8 mouse cellular contexts compared by ENCODE assay signal in the genomic region with DNA sequence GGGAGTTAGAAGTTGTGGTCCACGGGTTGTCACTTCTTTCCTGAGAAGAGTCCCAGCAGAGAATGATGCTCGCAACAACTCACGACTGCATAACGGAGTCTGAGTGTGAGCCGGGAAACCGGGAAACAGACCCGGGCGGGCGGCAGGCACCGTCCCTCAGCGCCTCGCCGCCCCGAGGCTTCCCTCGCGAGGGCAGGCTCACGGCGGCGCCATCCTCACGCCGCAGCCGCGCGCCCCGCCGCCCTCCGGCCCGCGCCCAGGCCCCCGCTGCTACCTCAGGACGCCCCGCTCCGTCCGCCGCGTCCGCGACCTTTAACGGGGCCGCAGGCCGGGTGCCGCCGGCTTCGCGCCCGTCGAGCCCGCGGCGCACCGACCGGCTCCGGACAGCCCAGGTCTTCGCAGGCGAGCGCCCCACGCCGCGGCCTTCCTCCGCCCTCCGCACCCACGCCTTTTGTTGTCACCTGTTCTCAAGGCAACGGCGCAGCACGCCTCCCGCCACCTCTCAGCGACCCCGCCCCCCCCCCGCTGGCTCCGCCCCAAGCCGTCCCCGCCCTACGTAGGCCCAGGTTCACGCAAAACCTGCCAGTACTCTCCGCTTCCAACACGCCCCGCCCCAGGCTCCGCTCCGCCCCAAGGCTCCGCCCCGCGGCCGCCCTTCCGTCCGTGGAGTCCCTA. TPM values are rescaled to one million over a fixed set of nuclear protein-coding genes. Genes with fewer than 3 reads are reported as not detected.
DNase-seq lines count a peak whose midpoint lies in the region; ATAC-seq and TF ChIP-seq lines count a peak whose summit lies in the region.

A gene (minus strand): TSS at position 494 of the 675 bp plus-strand sequence.

- TF ChIP-seq CTCF in liver, postnatal 0 days (IDR thresholded peaks at IDR 0.05; ENCODE audit: low read depth) = no peak
- TF ChIP-seq CTCF in testis, adult 2 months (IDR thresholded peaks at IDR 0.05; ENCODE audit: control insufficient read depth, insufficient read depth, insufficient replicate concordance, low read depth, low read length) = no peak

- no peak for TF ChIP-seq EP300 in liver, postnatal 0 days (IDR thresholded peaks at IDR 0.05; ENCODE audit: low read depth)

- intact Hi-C loops in heart, postnatal 10 days (cut with DNase I) = no loop called here

- DNase-seq in ES-CJ7 (ENCODE audit: low read depth, low spot score) = peak; percentile 94
- peak; percentile 81 to 82 for DNase-seq in heart, postnatal 10 days
- DNase-seq in kidney, postnatal 4 days = peak; percentile 89 to 93
- peak; percentile 96 for DNase-seq in liver, postnatal 0 days

- under 1% methylated on average over 46 of the region's 85 CpGs for WGBS in forebrain, embryonic 13.5 days
- WGBS in liver, postnatal 0 days (ENCODE audit: insufficient replicate concordance) = 6% methylated on average over 66 of the region's 85 CpGs
- WGBS in neural tube, embryonic 14.5 days = under 1% methylated on average over 50 of the region's 85 CpGs

- peak within 1 kb of the TSS; percentile 74 for H3K4me3 ChIP-seq in forebrain, embryonic 13.5 days
- peak within 1 kb of the TSS; percentile 57 for H3K4me3 ChIP-seq in liver, postnatal 0 days (ENCODE audit: low read depth, low read length)
- peak within 1 kb of the TSS; percentile 65 for H3K4me3 ChIP-seq in neural tube, embryonic 14.5 days (ENCODE audit: low read depth, low read length)
- H3K4me3 ChIP-seq in testis, adult 2 months (ENCODE audit: control insufficient read depth, low read depth, low read length) = peak within 1 kb of the TSS; percentile 98

- H3K36me3 ChIP-seq in forebrain, embryonic 13.5 days (ENCODE audit: poor library complexity, severe bottlenecking) = no peaks in the 10 kb centered on the region
- no peaks in the 10 kb centered on the region for H3K36me3 ChIP-seq in liver, postnatal 0 days (replicated peaks; ENCODE audit: insufficient read depth, low read length)
- no peaks in the 10 kb centered on the region for H3K36me3 ChIP-seq in neural tube, embryonic 14.5 days (ENCODE audit: control insufficient read depth, insufficient read depth, low read length)
- H3K36me3 ChIP-seq in testis, adult 2 months (ENCODE audit: control insufficient read depth, insufficient read depth, low read length) = no peaks in the 10 kb centered on the region

- H3K4me1 ChIP-seq in forebrain, embryonic 13.5 days = 0 out of 2 replicates have a peak, but pooled peaks cover 3% of the 10 kb centered on the region
- H3K4me1 ChIP-seq in liver, postnatal 0 days (ENCODE audit: insufficient read depth) = peaks cover 5% of the 10 kb centered on the region
- H3K4me1 ChIP-seq in neural tube, embryonic 14.5 days (ENCODE audit: control insufficient read depth, insufficient read depth, low read length) = no peaks in the 10 kb centered on the region
- H3K4me1 ChIP-seq in testis, adult 2 months (ENCODE audit: control insufficient read depth, insufficient read depth, low read length) = peaks cover 3% of the 10 kb centered on the region; the same call in 1 of the 2 replicates

- no peaks in the 10 kb centered on the region for H3K9me3 ChIP-seq in forebrain, embryonic 13.5 days (replicated peaks)
- H3K9me3 ChIP-seq in liver, postnatal 0 days (ENCODE audit: low read length) = no peaks in the 10 kb centered on the region
- H3K9me3 ChIP-seq in neural tube, embryonic 14.5 days (ENCODE audit: control insufficient read depth, low read length) = no peaks in the 10 kb centered on the region

- no peak within 1 kb of the TSS for H3K27ac ChIP-seq in forebrain, embryonic 13.5 days
- H3K27ac ChIP-seq in liver, postnatal 0 days (ENCODE audit: low read depth) = peak within 1 kb of the TSS; percentile 7; the same call in 1 of the 2 replicates
- H3K27ac ChIP-seq in neural tube, embryonic 14.5 days (ENCODE audit: low read depth, low read length) = no peak within 1 kb of the TSS
- H3K27ac ChIP-seq in testis, adult 2 months (ENCODE audit: control insufficient read depth, insufficient read depth, low read depth, low read length) = peak within 1 kb of the TSS; percentile 96

- no peaks in the 10 kb centered on the region for H3K27me3 ChIP-seq in forebrain, embryonic 13.5 days
- H3K27me3 ChIP-seq in liver, postnatal 0 days (ENCODE audit: insufficient read depth, low read length) = 0 out of 2 replicates have a peak, but pooled peaks cover 6% of the 10 kb centered on the region
- no peaks in the 10 kb centered on the region for H3K27me3 ChIP-seq in neural tube, embryonic 14.5 days (ENCODE audit: control insufficient read depth, insufficient read depth, low read length)
- no peaks in the 10 kb centered on the region for H3K27me3 ChIP-seq in testis, adult 2 months (ENCODE audit: control insufficient read depth, insufficient read depth, low read length)

- peak within 1 kb of the TSS; percentile 95 for H3K4me2 ChIP-seq in forebrain, embryonic 13.5 days
- H3K4me2 ChIP-seq in liver, postnatal 0 days (ENCODE audit: low read depth, low read length) = peak within 1 kb of the TSS; percentile 98
- peak within 1 kb of the TSS; percentile 86 for H3K4me2 ChIP-seq in neural tube, embryonic 14.5 days (ENCODE audit: low read depth, low read length)

- peak within 1 kb of the TSS; percentile 80 for H3K9ac ChIP-seq in forebrain, embryonic 13.5 days
- H3K9ac ChIP-seq in liver, postnatal 0 days (replicated peaks) = peak within 1 kb of the TSS; percentile 52; the same call in 1 of the 2 replicates
- H3K9ac ChIP-seq in neural tube, embryonic 14.5 days (replicated peaks; ENCODE audit: low read depth, low read length) = peak within 1 kb of the TSS; percentile 57

- TF ChIP-seq POLR2A in testis, adult 2 months (IDR thresholded peaks at IDR 0.05; ENCODE audit: control insufficient read depth, low read depth, low read length) = peak; percentile 71

- peak; percentile 92 for ATAC-seq in cerebellum, adult (ENCODE audit: insufficient number of reproducible peaks, low FRiP score, low TSS enrichment)
- ATAC-seq in forebrain, embryonic 13.5 days = peak; percentile 99
- peak; percentile 99 for ATAC-seq in liver, postnatal 0 days
- ATAC-seq in neural tube, embryonic 14.5 days (ENCODE audit: low read depth) = peak; percentile 99

RNA-seq across cellular contexts. Expression of the gene that starts here (rescaled TPM):
- 1.4 and 1.6 TPM in 2 replicates for polyA plus RNA-seq in forebrain, embryonic 13.5 days (2015; fragmentation: Nextera tagmentation; extraction: Ambion mirVana)
- total RNA-seq in heart, postnatal 10 days (2021) = under 1 TPM; 0.22 to 0.24 TPM
- 0.02 and 0.05 TPM in 2 replicates for polyA plus RNA-seq in liver, postnatal 0 days (2015; fragmentation: Nextera tagmentation; extraction: Ambion mirVana)
- 1.9 and 2.3 TPM in 2 replicates for polyA plus RNA-seq in neural tube, embryonic 14.5 days (2014; fragmentation: Nextera tagmentation; extraction: Ambion mirVana)
- polyA plus RNA-seq in testis, adult 2 months (2012; rRNA removed) = 57.6 and 60.5 TPM in 2 replicates

Comparison
In these comparisons a context has a peak if more than half of its experiments do, and no peak if none do; other contexts are left out.
1. RNA of the gene that starts here (polyA plus RNA-seq): 57.6 to 60.5 TPM in testis, adult 2 months; 1.9 to 2.3 TPM in neural tube, embryonic 14.5 days, 1.4 to 1.6 TPM in forebrain, embryonic 13.5 days and 0.02 to 0.05 TPM in liver, postnatal 0 days; every median in the first group is over 10 times any median in the second.
2. Peak in DNase-seq in heart, postnatal 10 days; RNA of the gene not detected or under 1 TPM.
3. Peak in DNase-seq, ATAC-seq, H3K4me3 ChIP-seq, H3K27ac ChIP-seq, H3K9ac ChIP-seq and H3K4me2 ChIP-seq in liver, postnatal 0 days; RNA of the gene not detected or under 1 TPM.
4. Peak in every context shown above with its lines, with median percentiles within 50 percentile points of each other: DNase-seq, ATAC-seq, H3K4me2 ChIP-seq, H3K4me3 ChIP-seq and H3K9ac ChIP-seq.